Mouse (Mus musculus) heart, adult 8-10 months (tissue): ENCODE results near the gene Gm47985. TPM values are rescaled to one million over a fixed set of nuclear protein-coding genes. Genes with fewer than 3 reads are reported as not detected.
"Not testable (repeated sequence)": the region's sequence is repeated elsewhere in the genome, so short reads cannot be mapped to it uniquely, and the experiment has no call there.

Experiments used
- DNase-seq: peaks from one replicate; pipeline ENCODE4 v3.0.0; 2022; ENCODE audit warnings: low spot score
- total RNA-seq, 4 experiments: library from RNA; stranded (reverse); gene quantifications; 2 replicates each; pipeline ENCODE4 v1.2.4; 2022

Gm47985 gene
- total RNA-seq, 4 experiments from 2014 or later: 0.60 to 1.2 (median 0.63) TPM; not detected in 1

- DNase-seq: no peak
Observed at GRCm38 (mm10) chr1:151177030-151177936, 5.1 kb upstream of the Gm47985 start.

- DNase-seq: no peak
Observed at GRCm38 (mm10) chr1:151177937-151178271, 4.4 kb upstream of the Gm47985 start.

DNA sequence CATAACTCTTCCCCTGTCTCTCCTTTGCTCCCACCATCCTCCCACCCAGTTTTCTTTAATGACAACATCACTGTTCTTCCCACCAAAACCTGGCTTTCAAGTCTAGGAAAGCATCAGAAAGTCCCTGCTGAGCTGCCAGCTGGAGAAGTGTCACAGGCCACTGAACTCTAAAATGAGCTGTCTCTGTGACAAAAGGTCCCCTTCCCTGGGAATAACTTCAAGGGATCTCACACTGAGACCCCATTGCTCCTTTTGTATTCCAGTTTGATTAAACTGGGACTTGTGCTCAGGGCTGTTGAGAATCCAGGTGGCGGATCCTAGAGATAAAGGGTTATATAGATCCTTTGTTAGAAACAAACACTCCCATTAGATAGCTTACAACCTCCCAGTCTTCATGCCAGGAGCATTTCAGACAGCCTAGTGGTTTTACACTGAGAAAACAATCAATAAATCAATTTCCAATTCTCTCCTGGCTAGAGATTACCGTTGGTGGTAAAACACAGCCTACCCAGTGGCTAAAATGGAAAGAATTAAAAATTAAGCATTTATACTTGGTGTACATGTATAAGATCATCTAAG is 3.7 kb upstream of the Gm47985 start:
- DNase-seq: no peak

DNA sequence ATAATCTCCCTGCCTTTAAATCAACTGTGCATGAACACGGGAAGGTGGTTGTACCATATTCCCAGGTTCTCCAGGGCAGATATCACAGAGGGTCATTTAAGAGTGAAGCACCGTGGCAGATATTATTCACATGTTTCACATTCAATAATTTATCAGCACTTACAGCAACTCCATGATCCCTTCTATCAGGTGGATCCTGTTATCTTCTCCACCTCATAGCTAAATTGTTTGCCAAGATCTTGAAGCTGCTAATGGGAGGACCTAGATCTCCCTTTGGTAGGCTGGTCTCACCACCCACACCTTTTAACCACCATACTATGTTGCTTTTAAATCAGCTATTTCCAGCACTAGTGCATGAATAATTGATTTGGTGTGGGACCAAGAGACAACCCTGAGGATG is 2.2 kb upstream of the Gm47985 start:
- no peak for DNase-seq

GRCm38 (mm10) chr1:151186186-151186585 is 3.8 kb downstream of the Gm47985 start:
- not testable (repeated sequence) for DNase-seq

- not testable (repeated sequence) for DNase-seq
Observed at GRCm38 (mm10) chr1:151186879-151187424, 4.6 kb downstream of the Gm47985 start.

- DNase-seq: no peak
Observed at GRCm38 (mm10) chr1:151188469-151188868, 6.1 kb downstream of the Gm47985 start.

GRCm38 (mm10) chr1:151192075-151192474 is 9.7 kb downstream of the Gm47985 start, which contains the start of gene Gm8947:
Gene Gm8947, plus strand, starts transcription at chr1:151192376.
- DNase-seq: not testable (repeated sequence)

DNA sequence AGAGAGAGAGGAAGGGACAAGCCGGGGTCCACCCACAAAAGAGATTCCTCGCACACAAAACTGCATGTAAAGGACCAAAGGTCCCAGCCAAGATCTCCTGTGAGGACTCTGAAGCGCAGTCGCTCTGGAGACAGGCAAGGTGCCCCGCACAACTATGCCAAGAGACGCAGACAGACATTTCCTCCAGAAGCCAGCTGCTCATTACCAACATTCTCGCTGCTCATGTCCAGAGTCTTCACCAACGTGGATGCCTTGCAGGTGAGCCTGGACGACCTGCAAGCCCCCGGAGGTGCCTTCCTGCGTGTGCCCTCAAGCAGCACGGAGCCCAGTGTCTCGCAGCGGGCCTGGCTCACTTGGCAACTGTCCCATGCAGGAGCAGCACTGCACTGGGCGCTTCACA is 10.4 kb downstream of the Gm47985 start:
- DNase-seq: not testable (repeated sequence)

DNA sequence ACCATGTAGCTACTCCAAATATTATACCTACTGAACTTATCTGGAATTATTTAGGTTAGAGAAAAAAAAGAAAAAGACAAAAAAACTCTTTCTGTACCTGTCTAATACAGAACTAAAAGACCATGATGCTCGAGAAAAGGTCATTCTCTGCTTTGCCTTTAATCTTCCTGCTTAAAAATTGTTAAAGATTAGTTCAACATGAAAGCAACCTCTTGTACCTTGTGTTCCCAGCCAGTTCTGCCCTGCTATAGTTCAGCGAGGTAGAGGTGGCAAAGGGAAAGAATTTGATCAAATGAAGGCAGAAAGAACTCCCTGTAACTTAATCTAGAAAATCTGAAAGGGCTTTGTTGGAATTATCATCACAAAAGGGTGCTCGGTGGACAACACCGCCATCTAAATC is 13.6 kb downstream of the Gm47985 start:
- not testable (repeated sequence) for DNase-seq

DNA sequence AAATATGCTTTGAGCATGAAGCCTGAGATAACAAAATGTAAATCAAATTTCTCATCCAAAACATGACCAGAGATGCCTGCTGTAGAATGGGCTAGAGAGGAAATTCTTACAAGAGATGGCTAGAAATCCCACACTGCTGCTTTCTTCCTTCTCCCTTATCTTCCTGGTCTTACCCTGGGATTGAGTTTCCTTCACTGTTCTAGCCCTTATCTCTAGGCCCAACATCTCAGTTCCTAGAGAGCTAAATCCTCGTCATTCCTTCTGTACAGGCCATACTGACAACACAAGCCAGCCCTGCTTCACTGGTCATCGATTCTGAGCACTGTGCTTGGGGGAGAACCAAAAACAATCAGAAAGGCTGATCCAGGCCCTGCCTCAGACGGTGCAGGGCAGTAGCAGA is 14.4 kb downstream of the Gm47985 start:
- DNase-seq: not testable (repeated sequence)

DNA sequence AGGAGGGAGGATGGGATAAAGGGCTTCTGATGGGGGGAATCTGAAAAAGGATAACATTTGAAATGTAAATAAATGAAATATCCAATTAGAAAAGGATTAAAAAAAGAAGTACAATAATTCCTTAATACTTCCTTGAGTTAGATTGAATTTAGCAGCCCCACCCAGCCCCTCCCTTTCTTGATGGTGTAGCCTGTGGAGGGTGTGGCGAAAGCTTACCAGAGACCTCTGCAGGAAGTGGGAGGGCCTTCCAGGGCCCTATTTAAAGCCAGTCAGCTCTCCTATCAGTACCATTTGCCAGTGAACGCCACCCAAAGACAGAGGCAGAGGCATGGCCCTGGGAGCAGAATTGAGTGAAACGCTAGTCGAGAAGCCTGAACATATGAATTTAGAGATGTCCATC is 15.8 kb downstream of the Gm47985 start, which contains the start of gene Gm47995:
Gm47995 (plus strand) TSS at position 329 of the 400 bp plus-strand sequence.
- DNase-seq: not testable (repeated sequence)

DNA sequence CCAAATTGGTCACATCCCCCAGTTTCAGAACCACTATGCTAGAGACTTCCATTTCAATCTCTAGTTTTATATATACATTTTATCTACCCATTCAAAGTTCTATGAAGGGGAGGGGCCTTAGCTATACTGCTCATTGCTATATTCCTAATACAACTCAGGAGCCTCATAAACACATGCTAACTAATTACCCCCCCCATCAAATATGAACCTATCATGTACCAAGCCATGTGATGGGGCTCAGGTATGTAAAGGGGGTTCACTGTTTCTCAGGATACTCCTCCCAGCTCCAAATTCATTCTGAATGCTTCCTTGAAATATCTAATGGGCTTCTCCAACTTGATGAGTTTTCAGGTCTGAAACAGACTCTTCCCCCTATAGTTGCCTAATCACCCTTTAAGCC is 18.3 kb downstream of the Gm47985 start:
- not testable (repeated sequence) for DNase-seq

- not testable (repeated sequence) for DNase-seq
Observed at GRCm38 (mm10) chr1:151202771-151203170, 20.4 kb downstream of the Gm47985 start.

DNA sequence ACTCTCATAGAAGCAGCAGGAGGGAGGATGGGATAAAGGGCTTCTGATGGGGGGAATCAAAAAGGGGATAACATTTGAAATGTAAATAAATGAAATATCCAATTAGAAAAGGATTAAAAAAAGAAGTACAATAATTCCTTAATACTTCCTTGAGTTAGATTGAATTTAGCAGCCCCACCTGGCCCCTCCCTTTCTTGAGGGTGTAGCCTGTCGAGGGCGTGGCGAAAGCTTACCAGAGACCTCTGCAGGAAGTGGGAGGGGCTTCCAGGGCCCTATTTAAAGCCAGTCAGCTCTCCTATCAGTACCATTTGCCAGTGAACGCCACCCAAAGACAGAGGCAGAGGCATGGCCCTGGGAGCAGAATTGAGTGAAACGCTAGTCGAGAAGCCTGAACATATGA is 21.5 kb downstream of the Gm47985 start, which contains the start of gene 3110040M04Rik:
3110040M04Rik (plus strand) TSS at position 304 of the 400 bp plus-strand sequence.
- not testable (repeated sequence) for DNase-seq

DNA sequence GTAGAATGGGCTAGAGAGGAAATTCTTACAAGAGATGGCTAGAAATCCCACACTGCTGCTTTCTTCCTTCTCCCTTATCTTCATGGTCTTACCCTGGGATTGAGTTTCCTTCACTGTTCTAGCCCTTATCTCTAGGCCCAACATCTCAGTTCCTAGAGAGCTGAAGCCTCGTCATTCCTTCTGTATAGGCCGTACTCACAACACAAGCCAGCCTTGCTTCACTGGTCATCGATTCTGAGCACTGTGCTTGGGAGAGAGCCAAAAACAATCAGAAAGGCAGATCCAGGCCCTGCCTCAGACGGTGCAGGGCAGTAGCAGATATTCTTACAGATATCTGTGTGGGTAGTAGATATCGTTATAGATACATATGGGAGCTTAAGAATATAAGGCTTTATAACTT is 26.2 kb downstream of the Gm47985 start:
- not testable (repeated sequence) for DNase-seq

GRCm38 (mm10) chr1:151208944-151209343 is 26.6 kb downstream of the Gm47985 start:
- not testable (repeated sequence) for DNase-seq

GRCm38 (mm10) chr1:151209824-151210355 is 27.6 kb downstream of the Gm47985 start, which contains the start of gene Gm47996:
Gene Gm47996, plus strand, starts transcription at chr1:151210131.
- not testable (repeated sequence) for DNase-seq

- DNase-seq: not testable (repeated sequence)
Observed at GRCm38 (mm10) chr1:151211666-151212065, 29.3 kb downstream of the Gm47985 start.

DNA sequence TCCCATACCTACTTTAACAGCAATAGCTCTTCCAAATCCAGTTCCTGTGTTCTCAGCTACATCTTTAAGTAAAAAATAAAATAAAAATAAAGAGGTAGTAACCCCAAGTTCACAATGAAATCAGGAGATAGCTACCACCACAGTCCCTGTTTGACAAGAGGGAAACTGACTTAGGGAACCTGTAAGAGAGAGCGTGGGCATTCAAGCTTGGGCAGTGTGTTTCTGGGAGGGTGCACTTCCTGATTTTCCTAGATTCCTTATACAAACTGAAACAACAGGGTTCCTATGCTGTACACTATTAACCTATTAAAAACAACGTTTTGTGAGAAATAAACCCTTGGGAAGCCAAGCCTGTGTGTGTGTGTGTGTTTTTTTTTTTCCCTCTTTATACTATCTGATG is 32.5 kb downstream of the Gm47985 start:
- no peak for DNase-seq

DNA sequence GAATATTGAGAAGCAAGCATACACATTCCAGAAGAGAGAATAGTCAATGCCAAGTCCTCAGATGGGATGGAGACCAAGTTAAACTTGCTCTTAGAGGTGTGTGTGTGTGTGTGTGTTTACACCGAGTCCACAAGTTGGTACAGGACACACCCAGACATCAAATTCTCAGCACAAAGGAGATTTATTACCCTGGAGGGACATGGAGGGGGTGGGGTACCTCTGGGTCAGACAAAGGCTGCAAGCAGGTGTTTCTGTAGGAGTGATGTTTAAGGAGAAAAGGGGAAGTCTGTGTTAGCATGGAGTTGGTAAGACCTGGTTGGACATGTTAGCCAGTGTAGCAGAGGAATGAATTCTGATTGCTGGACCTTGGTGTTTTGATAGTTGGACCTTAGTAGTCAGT is 33.6 kb downstream of the Gm47985 start:
- DNase-seq: no peak

- DNase-seq: no peak
Observed at GRCm38 (mm10) chr1:151216417-151216816, 34.1 kb downstream of the Gm47985 start.
